Mouse (Mus musculus) liver, embryonic 14.5 days (tissue): ENCODE data around the gene Tmem45a2.

ENCODE experiments used
- CTCF ChIP-seq: IDR thresholded peaks from 2 replicates; pipeline ENCODE4 v1.5.1; 2016; ENCODE audit warnings: antibody characterized with exemption, low read depth, control low read depth
- EP300 ChIP-seq: IDR thresholded peaks from 2 replicates; pipeline ENCODE4 v1.6.1; 2016; ENCODE audit warnings: antibody characterized with exemption, low read depth

- TF ChIP-seq CTCF (no peak), EP300 (no peak)
Measured at GRCm38 (mm10) chr16:57062045-57062444, 9.1 kb downstream of the Tmem45a2 start.
